Mouse (Mus musculus): ENCODE measurements around the gene Kcnh4. TPM values are rescaled to one million over a fixed set of nuclear protein-coding genes. Genes with fewer than 3 reads are reported as not detected.
A peak's percentile ranks its signal among the peaks of the same experiment; 100 is the strongest.

The Kcnh4 gene
- polyA plus RNA-seq, 1 experiment from 2014 or later, result not detected

DNA sequence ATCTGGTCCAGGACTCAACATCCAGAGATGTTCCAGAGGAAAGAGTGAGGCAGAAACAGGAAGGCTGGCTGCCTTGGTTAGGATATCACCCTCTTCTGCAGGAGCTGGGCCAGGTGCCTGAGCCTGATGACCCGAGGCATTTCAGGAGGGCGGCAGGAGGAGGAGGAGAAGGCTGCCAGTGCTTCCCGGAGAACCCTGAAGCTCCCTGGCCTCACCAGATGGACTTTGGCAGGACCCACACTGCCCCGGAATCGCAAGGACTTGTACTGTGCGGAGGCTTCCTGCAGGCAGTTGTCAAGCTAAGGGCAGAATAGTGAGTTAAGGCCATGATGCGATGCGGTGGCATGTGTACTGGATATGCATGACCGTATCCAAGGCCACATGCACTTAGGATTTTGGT lies 7.0 kb upstream of the Kcnh4 start:
- DNase-seq (ENCODE audit: low spot score), result no peak

DNA sequence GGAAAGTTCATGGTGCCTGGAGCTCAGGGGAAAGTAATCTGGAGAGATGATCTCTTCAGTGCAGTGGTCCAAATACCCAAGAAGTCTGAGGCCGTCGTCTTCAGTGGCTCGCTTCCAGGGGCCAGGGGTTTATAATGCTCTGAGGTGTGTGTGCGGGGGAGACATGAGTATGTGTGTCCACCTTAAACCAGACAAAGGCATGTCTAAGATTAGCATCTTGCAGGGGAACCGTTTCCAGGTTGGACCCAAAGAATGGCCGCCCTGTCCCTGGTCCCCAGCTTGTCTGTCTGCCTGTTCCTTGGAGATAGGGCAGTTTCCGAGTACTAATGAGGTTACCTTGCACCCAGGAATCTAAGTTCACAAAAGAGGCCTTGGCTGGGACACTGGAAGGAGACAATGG lies 3.1 kb upstream of the Kcnh4 start, which contains the start of gene Hcrt:
Gene Hcrt, minus strand, starts transcription at position 101 of the 400 bp plus-strand sequence.
- no peak for DNase-seq (ENCODE audit: low spot score)

DNA sequence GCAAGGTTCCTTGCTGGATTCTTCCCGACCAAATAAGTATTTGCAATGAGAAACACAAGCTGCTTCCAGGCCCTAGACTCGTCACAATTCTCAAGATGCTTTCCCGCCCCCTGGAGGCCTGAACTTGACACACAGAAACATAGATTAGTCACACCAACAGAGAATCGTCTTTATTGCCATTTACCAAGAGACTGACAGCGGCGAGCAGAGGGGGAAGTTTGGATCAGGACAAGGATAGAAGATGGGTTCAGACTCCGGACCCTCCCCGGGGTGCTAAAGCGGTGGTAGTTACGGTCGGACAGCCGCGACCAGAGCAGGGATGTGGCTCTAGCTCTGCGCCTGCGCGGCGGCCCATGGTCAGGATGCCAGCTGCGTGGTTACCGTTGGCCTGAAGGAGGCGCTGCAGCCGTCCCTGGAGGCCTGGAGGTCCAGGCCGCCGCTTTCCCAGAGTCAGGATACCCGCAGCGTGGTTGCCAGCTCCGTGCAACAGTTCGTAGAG lies 1.9 kb upstream of the Kcnh4 start:
- peak; percentile 81 for DNase-seq (ENCODE audit: low spot score)

DNA sequence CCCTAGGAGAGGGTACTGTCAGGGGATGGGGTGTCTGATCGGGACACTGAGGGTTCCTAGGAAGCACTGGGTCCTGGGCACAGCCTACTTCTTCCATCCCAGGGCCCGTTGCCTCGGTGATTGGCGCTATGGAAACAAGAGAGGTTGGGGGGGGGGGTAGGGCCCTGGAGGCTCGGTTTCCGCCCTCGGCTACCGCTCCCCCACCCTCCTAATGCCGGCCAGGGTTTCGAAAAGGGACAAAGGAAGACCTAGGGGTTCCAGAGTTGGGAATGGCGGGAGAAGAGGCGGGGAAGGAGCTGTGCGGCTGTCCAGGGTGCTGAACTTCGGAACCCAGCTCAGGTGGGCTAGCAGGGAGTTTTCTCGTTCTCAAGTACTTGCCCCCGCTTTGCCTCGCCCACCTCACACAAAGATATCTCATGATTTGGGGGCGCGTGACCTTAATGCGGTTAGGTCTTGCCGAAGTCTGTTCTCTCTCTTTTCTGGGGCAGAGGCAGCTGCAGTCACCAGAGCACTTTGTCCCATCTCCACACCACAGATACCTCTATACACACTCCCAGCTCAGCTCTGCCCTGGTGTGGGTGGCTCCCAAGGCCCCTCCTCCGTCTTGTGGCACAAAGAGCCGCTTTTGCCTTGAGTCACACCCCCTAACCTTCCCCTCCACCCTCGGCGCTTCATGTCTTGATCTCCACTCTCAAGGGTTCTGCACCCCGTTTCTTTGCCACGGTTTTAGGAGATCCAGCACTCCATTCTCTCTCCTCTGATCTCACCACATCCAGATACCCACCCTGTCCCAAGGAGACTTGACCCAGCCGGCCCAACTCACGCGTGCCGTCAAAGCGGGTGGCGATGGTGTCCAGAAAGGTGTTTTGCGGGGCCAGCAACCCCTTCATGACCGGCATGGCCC lies 783 bp downstream of the Kcnh4 start:
- DNase-seq (ENCODE audit: low spot score), result peak; percentile 51

DNA sequence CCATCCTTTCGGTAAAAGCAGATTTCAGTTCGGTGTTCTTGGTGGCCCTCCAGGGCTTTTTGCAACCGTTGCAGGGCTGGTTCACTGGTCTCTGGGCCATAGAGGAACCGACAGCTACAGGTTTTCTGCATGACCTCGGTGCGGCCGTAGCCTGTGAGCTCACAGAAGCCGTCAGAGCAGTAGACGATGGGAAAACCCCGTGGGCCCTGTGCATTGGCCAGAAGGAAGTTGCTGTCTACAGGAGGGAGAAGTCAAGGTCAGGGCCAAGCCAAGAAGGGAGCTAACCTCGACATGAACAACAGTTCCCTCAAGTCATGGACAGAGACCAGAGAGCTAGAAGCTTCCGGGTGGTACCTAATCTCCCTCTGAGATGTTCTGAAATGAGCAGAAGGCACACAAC lies 2.2 kb downstream of the Kcnh4 start:
- DNase-seq (ENCODE audit: low spot score), result no peak

DNA sequence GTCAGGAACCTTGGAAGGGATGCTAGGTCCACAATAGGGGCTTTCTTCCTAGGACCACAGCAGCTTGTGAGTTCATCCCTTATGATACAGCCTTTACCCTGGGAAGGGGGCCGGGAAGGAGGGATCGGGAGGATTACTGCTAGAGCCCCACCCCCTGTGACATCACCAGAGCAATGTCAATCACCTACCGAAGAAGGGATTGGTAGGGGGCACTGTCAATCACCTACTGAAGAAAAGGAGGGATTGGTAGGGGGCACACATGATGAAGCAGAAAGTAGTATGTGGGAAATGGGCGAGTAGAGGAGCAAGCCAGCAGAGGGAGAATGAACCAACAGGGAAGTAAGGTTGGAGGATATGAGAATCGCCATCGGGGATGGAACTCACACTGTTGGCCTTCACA lies 3.3 kb downstream of the Kcnh4 start:
- DNase-seq (ENCODE audit: low spot score), result no peak

DNA sequence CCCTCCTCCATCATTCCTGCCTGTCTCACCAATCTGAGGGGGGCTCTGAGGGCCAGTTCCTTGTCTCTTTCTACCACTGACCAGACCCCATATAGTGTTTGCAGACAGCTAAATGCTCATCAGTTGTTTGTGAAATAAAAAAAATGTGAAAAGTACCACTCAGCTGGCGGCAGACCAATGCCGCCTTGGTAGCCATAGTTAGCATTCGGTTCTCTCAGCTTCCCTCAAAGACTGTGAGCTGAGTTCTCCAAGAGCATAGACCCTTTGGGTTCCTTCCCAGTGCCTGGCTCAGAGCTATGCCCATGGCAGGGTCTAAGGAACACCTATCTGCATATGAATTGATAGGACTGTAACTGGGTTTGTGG lies 5.1 kb downstream of the Kcnh4 start:
- no peak for DNase-seq (ENCODE audit: low spot score)

DNA sequence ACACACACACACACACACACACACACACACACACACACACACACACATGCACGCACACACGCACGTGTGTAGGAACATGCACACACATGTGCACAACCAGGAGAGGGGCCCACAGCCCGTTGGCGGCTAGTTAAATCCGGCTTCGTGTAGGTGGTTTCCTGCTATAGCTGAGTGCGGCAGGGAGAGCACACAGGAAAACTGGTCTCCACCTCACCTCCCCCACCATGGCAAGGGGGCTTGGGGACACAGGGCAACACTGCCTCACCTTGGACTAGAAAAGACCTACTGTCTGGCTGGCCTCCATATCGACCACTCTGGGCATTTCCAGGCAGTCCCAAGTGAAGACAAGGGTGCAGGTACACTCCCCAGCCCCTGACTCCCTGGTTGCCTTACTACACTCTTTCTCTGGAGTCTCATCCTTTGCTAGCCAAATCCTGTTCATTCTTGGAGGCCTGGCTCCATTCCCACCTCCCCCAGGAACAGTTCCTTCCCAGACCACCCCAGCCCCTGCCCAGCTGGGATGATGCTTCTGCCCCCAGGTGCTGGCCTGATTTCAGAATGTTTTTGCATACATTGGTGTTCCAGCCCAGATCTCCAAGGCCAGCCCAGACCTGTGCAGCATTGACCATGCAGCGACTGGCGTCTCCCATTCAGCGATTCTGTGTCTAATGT lies 5.6 kb downstream of the Kcnh4 start:
- DNase-seq (ENCODE audit: low spot score), result no peak

DNA sequence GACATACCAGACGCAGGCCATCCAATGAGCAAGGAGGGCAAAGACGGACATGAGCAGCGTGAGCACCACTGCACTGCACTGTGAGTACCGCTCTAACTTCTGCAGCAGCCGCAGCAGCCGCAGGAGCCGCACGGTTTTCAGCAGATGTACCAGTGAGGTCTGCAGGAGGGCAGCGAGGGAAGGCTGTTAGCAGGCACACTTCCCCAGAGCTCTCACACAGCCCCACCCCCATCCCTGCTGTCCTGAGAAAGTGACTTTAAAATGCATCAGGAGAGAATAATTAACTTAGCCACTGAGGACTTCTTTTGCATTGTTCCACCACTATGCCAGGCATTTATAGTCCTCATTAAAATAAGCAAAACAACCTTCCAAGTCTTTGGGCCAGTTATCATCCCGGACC lies 7.4 kb downstream of the Kcnh4 start:
- no peak for DNase-seq (ENCODE audit: low spot score)

DNA sequence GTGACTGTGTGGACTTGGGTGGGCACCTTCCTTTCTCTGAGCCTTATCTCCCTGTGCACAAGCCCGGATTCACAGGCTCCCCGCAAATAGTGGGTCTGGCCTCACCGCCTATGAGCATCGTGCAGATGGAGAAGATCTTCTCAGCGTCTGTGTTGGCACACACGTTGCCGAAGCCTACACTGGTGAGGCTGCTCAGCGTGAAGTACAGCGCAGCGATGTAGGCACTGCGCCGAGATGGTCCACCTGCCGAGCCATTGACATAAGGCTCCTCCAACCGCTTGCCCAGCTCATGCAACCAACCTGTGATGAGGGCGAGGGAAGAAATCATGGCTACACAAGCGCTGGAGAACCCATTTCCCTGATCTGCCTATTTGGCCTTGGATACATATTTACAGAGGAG lies 9.6 kb downstream of the Kcnh4 start:
- DNase-seq (ENCODE audit: low spot score), result no peak

DNA sequence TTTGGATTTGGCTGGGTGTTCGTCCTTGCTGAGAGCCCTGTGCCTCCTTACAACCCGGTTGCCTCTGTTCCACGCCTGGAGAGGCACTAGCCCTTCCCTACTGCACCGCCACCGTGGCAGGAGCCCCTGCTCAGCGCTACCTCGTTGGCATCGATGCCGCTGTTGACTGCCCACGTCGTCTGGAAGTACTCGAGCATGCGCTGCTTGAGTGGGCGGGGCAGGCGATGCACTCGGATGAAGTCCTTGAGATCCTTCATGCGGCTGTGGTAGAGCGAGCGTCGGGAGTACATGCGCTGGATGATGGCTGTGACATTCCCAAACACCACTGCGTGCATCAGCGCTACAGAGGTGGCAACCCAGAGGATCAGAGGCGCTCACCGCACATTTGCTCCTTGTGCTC lies 10.3 kb downstream of the Kcnh4 start:
- no peak for DNase-seq (ENCODE audit: low spot score)

DNA sequence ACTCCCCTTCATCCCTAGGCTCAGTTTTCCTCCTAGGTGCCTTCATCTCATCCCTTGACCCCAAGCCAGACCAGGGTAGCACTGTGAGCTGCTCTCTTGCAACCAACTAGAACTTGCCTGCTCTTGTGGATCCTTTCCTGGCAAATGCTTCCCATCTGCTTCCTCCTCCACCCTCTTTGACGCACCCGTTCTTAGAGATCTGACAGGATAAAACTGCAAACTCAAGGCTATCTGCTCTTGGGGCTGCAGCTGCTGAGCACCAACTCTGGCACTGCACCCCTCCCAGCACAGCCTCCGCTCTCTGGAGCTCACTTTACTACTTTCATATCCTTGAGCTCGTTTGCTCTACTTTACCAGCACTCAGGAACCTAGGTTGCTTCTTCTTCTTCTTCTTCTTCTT lies 11.1 kb downstream of the Kcnh4 start:
- DNase-seq (ENCODE audit: low spot score), result no peak

DNA sequence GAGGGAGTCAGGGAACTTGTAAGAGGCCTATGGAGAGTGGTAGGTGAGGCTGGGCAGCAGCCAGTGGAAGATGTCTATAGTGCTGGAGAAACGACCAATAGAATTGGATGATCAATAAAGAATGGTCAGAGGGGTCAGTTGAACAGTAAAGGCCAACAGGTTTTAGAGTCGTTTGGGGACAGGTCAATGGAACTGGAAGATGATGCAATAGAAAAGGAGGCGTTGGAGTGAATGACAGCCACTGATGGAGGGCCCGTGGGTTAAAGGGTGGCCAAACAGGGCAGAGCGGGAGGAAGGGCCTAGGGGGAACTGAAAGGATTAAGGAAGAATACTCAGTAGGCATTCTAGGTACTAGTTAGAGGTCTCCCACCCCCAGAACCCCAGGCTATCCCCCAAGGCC lies 12.6 kb downstream of the Kcnh4 start:
- no peak for DNase-seq (ENCODE audit: low spot score)

DNA sequence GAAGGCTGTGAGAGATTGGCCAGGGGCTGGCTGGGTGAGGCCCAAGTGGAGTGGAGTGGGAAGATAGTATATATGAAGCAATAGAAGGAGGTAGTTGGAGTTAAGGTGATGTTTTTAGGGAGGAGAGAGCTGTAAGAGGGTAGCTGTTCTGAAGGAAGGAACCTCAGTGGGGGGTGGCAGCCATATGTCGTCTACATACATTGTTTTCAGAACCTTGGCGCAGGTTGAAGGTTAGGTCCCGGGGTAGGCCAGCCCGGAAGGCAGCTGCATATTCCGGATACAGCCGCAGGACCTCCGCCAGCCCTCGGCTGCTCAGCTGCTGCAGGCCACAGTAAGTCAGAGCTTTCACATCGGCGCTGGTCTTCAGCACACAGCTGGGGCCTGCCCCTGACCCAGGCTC lies 13.2 kb downstream of the Kcnh4 start:
- DNase-seq (ENCODE audit: low spot score), result no peak

DNA sequence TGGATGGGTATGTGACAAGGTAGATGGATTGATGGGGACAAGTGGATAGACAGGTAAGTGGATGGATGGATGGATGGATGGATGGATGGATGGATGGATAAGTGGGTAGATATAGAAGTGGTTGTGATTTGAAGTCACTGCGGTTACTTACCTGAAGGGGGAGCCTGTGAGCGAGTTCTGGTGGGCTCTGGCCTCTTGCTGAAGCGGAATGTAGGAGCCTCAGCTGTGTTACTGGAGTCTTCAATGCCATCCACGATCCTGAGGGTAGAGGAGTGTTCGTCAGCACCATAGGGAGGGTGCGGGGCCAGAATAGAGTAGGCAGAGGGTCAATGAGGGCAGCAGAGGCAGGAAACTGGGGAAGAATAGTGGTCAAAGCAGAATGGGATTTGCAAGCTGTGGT lies 14.7 kb downstream of the Kcnh4 start:
- DNase-seq (ENCODE audit: low spot score), result peak; percentile 74

DNA sequence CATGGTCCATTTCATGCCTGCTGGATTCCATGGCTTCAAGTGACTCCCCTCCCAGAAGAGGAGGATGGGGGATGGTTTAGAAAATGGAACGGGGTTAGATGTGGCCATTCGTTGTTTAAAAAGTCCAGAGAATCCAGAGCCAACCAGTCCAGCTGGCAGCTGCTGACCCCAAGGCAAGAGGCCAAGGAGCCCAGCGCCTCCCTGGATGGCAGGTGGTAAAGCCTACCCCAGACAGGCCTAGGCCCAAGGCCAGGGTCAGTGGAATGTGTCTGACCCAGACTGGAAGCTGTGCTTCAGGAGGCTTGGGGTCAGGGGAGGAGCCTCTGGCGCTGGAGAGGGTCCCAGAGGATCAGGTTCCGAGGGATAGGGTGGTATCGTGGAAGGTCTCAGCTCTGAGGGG lies 18.4 kb downstream of the Kcnh4 start:
- DNase-seq (ENCODE audit: low spot score), result no peak

DNA sequence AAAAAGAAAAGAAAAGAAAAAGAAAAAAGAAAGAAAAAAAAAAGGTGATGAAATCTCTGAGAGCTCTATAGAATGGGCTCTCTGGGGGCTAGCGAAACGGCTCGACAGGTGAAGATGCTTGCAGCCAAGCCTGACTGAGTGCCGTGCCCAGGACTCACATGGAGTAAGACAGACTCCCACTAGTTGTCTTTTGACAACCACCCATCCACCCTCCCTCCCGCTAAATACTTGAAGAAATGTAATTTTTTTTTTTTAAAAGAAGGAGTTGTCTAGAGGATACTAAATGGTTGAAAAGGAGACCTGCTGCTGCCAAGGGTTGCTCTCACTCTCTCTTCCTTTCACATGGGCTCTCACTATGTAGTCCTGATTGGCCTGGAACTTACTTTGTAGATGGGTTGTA lies 21.0 kb downstream of the Kcnh4 start:
- no peak for DNase-seq (ENCODE audit: low spot score)

DNA sequence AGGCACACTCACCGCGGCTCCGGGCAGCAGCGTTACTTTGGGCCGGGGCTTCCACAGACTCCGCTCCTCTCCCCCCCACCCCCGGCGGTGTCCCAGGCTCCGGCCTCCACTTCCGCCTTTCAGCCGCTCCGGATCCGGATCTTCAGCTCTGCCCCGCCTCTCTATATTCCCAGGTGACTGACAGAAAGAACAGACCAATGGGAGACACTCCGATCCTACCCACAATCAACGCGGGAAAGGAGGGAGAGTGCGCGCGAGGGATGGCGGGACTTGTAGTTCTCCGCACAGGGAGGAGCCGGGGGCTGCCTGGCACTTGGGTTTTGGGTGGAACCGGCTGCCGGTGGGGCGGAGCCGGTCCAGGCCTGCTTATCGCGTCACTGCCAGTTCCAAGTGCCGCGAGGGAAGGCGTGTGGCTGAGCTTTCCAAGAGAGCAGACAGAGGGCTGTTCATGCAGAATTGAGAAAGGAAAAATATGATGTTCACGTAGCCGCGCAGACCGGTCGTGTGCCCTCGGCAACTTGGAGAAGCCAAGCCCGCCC lies 21.6 kb downstream of the Kcnh4 start, which contains the start of gene Rab5c:
Gene Rab5c, minus strand, starts transcription at position 150 of the 539 bp plus-strand sequence.
- DNase-seq (ENCODE audit: low spot score), result peak; percentile 98

DNA sequence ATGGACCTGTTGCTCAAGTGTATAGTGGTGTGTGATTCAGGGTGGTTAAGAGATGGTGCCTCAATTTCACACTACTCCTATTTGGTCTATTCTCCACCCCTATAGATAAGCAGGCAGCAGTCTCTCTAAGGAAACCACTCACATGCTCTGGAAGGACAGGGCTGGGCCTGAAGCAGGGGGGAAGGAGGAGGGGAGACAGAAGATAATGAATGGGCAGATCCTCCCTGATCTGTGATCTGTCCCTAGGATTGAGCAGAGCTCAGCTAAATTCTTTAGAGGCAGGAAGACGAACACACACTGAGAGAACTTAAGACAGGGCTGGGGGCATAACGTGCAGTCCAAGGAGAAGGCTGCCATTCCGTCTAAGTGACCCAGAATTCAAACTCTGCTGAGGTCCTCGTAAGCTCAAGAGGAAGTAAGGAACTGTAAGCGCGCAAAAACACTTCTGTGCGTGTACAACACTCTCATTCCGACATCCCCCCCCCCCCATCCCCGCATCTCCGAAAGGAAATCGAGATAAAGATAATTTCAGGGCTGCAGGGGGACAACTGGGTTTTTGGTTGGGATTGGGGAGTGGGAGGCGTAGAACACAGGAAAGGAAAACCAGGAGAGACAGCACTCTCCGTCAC lies 22.5 kb downstream of the Kcnh4 start:
- DNase-seq (ENCODE audit: low spot score), result peak; percentile 32

DNA sequence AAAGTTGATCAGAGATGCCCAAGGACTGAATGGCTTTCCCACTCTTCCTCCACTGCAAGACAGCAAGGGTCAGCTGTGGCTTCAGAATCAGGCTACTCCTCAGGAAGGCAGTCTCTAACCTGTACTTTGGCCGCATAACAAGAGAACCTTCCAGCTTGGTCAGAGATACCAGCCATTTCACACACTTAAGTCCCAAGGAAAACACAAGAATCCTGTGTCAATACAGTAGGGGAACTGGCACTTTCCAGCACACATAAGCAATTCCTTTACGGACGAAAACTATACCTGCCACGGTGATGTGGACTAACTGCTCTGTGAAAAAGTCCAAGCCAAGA lies 23.0 kb downstream of the Kcnh4 start:
- no peak for DNase-seq (ENCODE audit: low spot score)

DNA sequence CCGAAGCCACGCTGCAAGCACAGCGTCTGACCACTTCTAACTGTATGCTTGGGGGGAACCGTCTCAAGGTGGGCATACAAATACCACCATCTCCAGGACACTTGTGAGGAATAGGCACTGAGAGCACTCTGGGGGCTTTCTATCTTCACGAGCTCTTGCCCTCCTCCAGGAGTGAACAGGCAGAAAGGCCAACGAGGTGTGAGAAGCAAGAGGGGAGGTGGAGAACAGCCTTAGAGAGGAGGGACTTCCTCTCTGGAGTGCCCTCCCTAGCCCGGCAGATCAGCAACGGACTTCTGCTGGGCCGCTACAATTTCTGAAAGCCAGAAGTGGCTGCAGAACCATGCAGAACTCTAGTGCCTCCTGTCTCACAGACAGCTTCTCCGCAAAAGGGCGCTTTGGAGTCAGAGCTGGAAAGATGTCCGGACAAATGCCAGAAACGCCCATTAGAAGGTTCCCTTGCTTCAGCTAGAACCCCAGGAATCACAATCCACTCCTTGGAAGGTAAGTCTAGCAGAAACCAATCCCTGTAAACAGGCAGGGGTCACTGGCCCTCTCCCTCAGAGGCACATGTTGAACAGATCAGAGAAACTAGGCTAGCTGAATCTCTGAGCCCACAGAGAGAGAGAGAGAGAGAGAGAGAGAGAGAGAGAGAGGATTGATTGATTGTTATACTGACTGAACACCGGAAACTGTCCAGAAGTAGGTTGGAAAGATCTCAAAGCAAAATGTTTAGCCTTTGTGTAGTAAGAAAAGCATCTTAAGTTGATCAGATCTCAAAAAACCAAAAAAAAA lies 23.6 kb downstream of the Kcnh4 start:
- peak; percentile 14 for DNase-seq (ENCODE audit: low spot score)

Measured in thymus, postnatal 0 days (tissue).